Mouse (Mus musculus) spleen, adult 2 months (tissue): ENCODE data around the gene Med16.

ENCODE experiments used
- CTCF ChIP-seq: fragments of 200-500 bp; IDR thresholded peaks from 2 replicates; pipeline ENCODE4 v1.5.1; 2011; ENCODE audit warnings: mild to moderate bottlenecking, inconsistent platforms; ENCODE audit not compliant: insufficient read depth, insufficient read length, insufficient replicate concordance; ENCODE audit errors: extremely low read depth
- POLR2A ChIP-seq: fragments of 200-500 bp; IDR thresholded peaks from 2 replicates; pipeline ENCODE4 v1.6.1; 2011; ENCODE audit warnings: low read depth, low read length, inconsistent platforms

- no peak for TF ChIP-seq POLR2A
- no peak for TF ChIP-seq CTCF
These were observed 19.3 kb downstream of the Med16 start for GRCm38 (mm10) chr10:79889386-79889785.
